Mouse (Mus musculus) bone marrow, adult 2 months (tissue): Measurements from ENCODE around the gene Mreg. TPM values are rescaled to one million over a fixed set of nuclear protein-coding genes. Genes with fewer than 3 reads are reported as not detected.

Experiments
- H3K27ac ChIP-seq: fragments of 200-500 bp; 2 replicates; pipeline ENCODE4 v1.5.1; 2012; ENCODE audit warnings: low read depth, mild to moderate bottlenecking, control low read depth, inconsistent platforms, low read length; ENCODE audit not compliant: control insufficient read depth, poor library complexity, insufficient read depth
- H3K4me1 ChIP-seq: fragments of 200-500 bp; 2 replicates; pipeline ENCODE4 v1.6.1; 2011; ENCODE audit warnings: low read length; ENCODE audit not compliant: control insufficient read depth, insufficient read depth
- H3K4me3 ChIP-seq: fragments of 200-500 bp; replicated peaks from 2 replicates; pipeline ENCODE3; 2011; ENCODE audit warnings: mild to moderate bottlenecking, low read depth, low read length, control low read depth; ENCODE audit not compliant: control insufficient read depth
- CTCF ChIP-seq: fragments of 200-500 bp; IDR thresholded peaks from 2 replicates; pipeline ENCODE4 v1.5.1; 2011; ENCODE audit warnings: low read length, control low read depth; ENCODE audit not compliant: control insufficient read depth, insufficient read depth
- POLR2A ChIP-seq: fragments of 200-500 bp; IDR thresholded peaks from 2 replicates; pipeline ENCODE4 v1.6.1; 2011; ENCODE audit warnings: low read depth, mild to moderate bottlenecking, control low read depth, low read length, borderline replicate concordance; ENCODE audit not compliant: control insufficient read depth
- WGBS: fragments of 180-500 bp; shearing (Covaris S2); methylation state at CpG from one replicate; pipeline ENCODE4 v1.1.7; 2018; 5-methylcytosine and 5-hydroxymethylcytosine counted together
- polyA plus RNA-seq: library from polyadenylated mRNA; stranded (reverse); fragments of >200 nt; gene quantifications from 2 replicates; pipeline ENCODE4 v1.2.4, GENCODE M21; 2011; ENCODE audit warnings: low replicate concordance; ENCODE audit not compliant: missing spikeins, insufficient read depth, insufficient read length

Mreg gene
- polyA plus RNA-seq, 1 experiment: 8.1 TPM

- Histone ChIP-seq H3K27ac (no peak overlapping the region), H3K4me1 (peaks cover 2% of the 10 kb centered on the region)
- WGBS: 77% methylated on average over 2 of the region's 2 CpGs
Measured at GRCm38 (mm10) chr1:72218626-72219025, 6.5 kb upstream of the Mreg start.

GRCm38 (mm10) chr1:72216761-72217160 lies 4.7 kb upstream of the Mreg start:
- TF ChIP-seq CTCF: no peak
- TF ChIP-seq POLR2A: no peak
- 85% methylated on average over 7 of the region's 7 CpGs for WGBS
- H3K4me3 ChIP-seq: no peak overlapping the region
- H3K4me1 ChIP-seq: peaks cover 2% of the 10 kb centered on the region
- no peak overlapping the region for H3K27ac ChIP-seq

More at GRCm38 (mm10) chr1:72218626-72219025, 6.5 kb upstream of the Mreg start:
- TF ChIP-seq CTCF: no peak
- TF ChIP-seq POLR2A: no peak
- no peak overlapping the region for H3K4me3 ChIP-seq

- H3K4me1 ChIP-seq: peaks cover 2% of the 10 kb centered on the region
- H3K4me3 ChIP-seq: no peak overlapping the region
- TF ChIP-seq POLR2A (no peak), CTCF (no peak)
- 49% methylated on average over 4 of the region's 4 CpGs for WGBS
- H3K27ac ChIP-seq: no peak overlapping the region
Measured at GRCm38 (mm10) chr1:72215174-72215573, 3.1 kb upstream of the Mreg start.

GRCm38 (mm10) chr1:72214470-72214961 lies 2.4 kb upstream of the Mreg start:
- Histone ChIP-seq H3K4me3 (no peak overlapping the region), H3K27ac (no peak overlapping the region), H3K4me1 (peaks cover 2% of the 10 kb centered on the region)
- WGBS: 9% methylated on average over 7 of the region's 7 CpGs
- TF ChIP-seq CTCF (no peak), POLR2A (no peak)

- Histone ChIP-seq H3K4me1 (peaks cover 2% of the 10 kb centered on the region), H3K4me3 (no peak overlapping the region), H3K27ac (no peak overlapping the region)
- TF ChIP-seq POLR2A: no peak
- no peak for TF ChIP-seq CTCF
- WGBS: 83% methylated on average over 3 of the region's 3 CpGs
Measured at GRCm38 (mm10) chr1:72213954-72214353, 1.8 kb upstream of the Mreg start.

- TF ChIP-seq CTCF: no peak
- TF ChIP-seq POLR2A: no peak
- peak overlapping the region; percentile 49 for H3K4me3 ChIP-seq
- peaks cover 2% of the 10 kb centered on the region for H3K4me1 ChIP-seq
- 18% methylated on average over 17 of the region's 17 CpGs for WGBS
- no peak overlapping the region for H3K27ac ChIP-seq
Measured at GRCm38 (mm10) chr1:72210803-72211679, 1.1 kb downstream of the Mreg start.

- TF ChIP-seq CTCF: no peak
- TF ChIP-seq POLR2A: no peak
Measured at GRCm38 (mm10) chr1:72208095-72208494, 4.0 kb downstream of the Mreg start.

GRCm38 (mm10) chr1:72205113-72205512 lies 7.0 kb downstream of the Mreg start:
- no peak for TF ChIP-seq CTCF
- H3K27ac ChIP-seq: no peak overlapping the region
- WGBS: 63% methylated on average over 3 of the region's 3 CpGs
- no peak overlapping the region for H3K4me3 ChIP-seq
- H3K4me1 ChIP-seq: peaks cover 1% of the 10 kb centered on the region; the same call in 1 of the 2 replicates

More at GRCm38 (mm10) chr1:72208095-72208494, 4.0 kb downstream of the Mreg start:
- Histone ChIP-seq H3K4me1 (no peaks in the 10 kb centered on the region), H3K4me3 (no peak overlapping the region), H3K27ac (no peak overlapping the region)
- 87% methylated on average over 5 of the region's 5 CpGs for WGBS

GRCm38 (mm10) chr1:72203204-72203603 lies 8.9 kb downstream of the Mreg start:
- Histone ChIP-seq H3K4me1 (peaks cover 1% of the 10 kb centered on the region; the same call in 1 of the 2 replicates), H3K27ac (no peak overlapping the region), H3K4me3 (no peak overlapping the region)
- TF ChIP-seq CTCF: no peak
- TF ChIP-seq POLR2A: no peak
- WGBS: 87% methylated on average over 9 of the region's 9 CpGs
